Mouse (Mus musculus): Measurements from ENCODE around the gene Yaf2. TPM values are rescaled to one million over a fixed set of nuclear protein-coding genes. Genes with fewer than 3 reads are reported as not detected.
"Not testable (repeated sequence)": the region's sequence is repeated elsewhere in the genome, so short reads cannot be mapped to it uniquely, and the experiment has no call there.

The Yaf2 gene
- polyA plus RNA-seq, 2 experiments: 14.3 to 23.1 TPM

GRCm38 (mm10) chr15:93325360-93325759, 11.4 kb downstream of the Yaf2 start:
- ATAC-seq (ENCODE audit: insufficient read depth) (peak; percentile 54; the same call in 1 of the 2 replicates), DNase-seq (ENCODE audit: low read depth in 3 of 3, low spot score in 3 of 3) (no peak)
- 29% methylated on average over 5 of the region's 5 CpGs for WGBS (ENCODE audit: insufficient replicate concordance)
- H3K4me1 ChIP-seq (replicated peaks; ENCODE audit: control insufficient read depth in 2 of 2, insufficient read depth in 2 of 2, low read length in 1 of 2): peaks cover 7 to 13% of the 10 kb centered on the region in 2 experiments
- H3K4me3 ChIP-seq (ENCODE audit: insufficient read depth in 1 of 2, low read depth in 2 of 2, low read length in 2 of 2): no peak overlapping the region
- TF ChIP-seq EP300 (IDR thresholded peaks at IDR 0.05; ENCODE audit: low read depth) (no peak), CTCF (IDR thresholded peaks at IDR 0.05; ENCODE audit: low read depth) (peak; percentile 24; the same call in 1 of the 2 replicates)
- H3K27me3 ChIP-seq (ENCODE audit: control insufficient read depth, insufficient read depth, low read length): no peaks in the 10 kb centered on the region
- no peak overlapping the region for H3K9ac ChIP-seq (replicated peaks)
- H3K9me3 ChIP-seq (ENCODE audit: control insufficient read depth, low read length): no peaks in the 10 kb centered on the region
- H3K36me3 ChIP-seq (replicated peaks; ENCODE audit: control insufficient read depth, insufficient read depth, low read depth): no peaks in the 10 kb centered on the region
- no peak overlapping the region for H3K27ac ChIP-seq
- H3K4me2 ChIP-seq (ENCODE audit: low read depth): peak overlapping the region; percentile 4; the same call in 1 of the 2 replicates

GRCm38 (mm10) chr15:93318781-93319180, 18.0 kb downstream of the Yaf2 start:
- H3K27me3 ChIP-seq (ENCODE audit: control insufficient read depth, insufficient read depth, low read length): no peaks in the 10 kb centered on the region
- no peak overlapping the region for H3K4me2 ChIP-seq (ENCODE audit: low read depth)
- H3K4me3 ChIP-seq (ENCODE audit: insufficient read depth in 1 of 2, low read depth in 2 of 2, low read length in 2 of 2): no peak overlapping the region
- peaks cover 0 to 3% of the 10 kb centered on the region in 2 experiments; a peak in 1 of 4 replicates for H3K4me1 ChIP-seq (replicated peaks; ENCODE audit: control insufficient read depth in 2 of 2, insufficient read depth in 2 of 2, low read length in 1 of 2)
- no peak for DNase-seq (ENCODE audit: low read depth in 3 of 3, low spot score in 3 of 3)
- TF ChIP-seq CTCF (IDR thresholded peaks at IDR 0.05; ENCODE audit: low read depth) (no peak), EP300 (IDR thresholded peaks at IDR 0.05; ENCODE audit: low read depth) (no peak)
- no peaks in the 10 kb centered on the region for H3K36me3 ChIP-seq (replicated peaks; ENCODE audit: control insufficient read depth, insufficient read depth, low read depth)
- no peaks in the 10 kb centered on the region for H3K9me3 ChIP-seq (ENCODE audit: control insufficient read depth, low read length)
- no peak overlapping the region for H3K27ac ChIP-seq
- 0 out of 2 replicates have a peak, but pooled peaks have one; percentile 35 for ATAC-seq (ENCODE audit: insufficient read depth)
- H3K9ac ChIP-seq (replicated peaks): no peak overlapping the region
- 82% methylated on average over 1 of the region's 1 CpGs for WGBS (ENCODE audit: insufficient replicate concordance)

GRCm38 (mm10) chr15:93310304-93310703, 26.4 kb downstream of the Yaf2 start:
- not testable (repeated sequence) for DNase-seq (ENCODE audit: low read depth in 3 of 3, low spot score in 3 of 3); H3K4me1 ChIP-seq (replicated peaks; ENCODE audit: control insufficient read depth in 2 of 2, insufficient read depth in 2 of 2, low read length in 1 of 2); ATAC-seq (ENCODE audit: insufficient read depth); H3K36me3 ChIP-seq (replicated peaks; ENCODE audit: control insufficient read depth, insufficient read depth, low read depth); H3K9ac ChIP-seq (replicated peaks); H3K4me2 ChIP-seq (ENCODE audit: low read depth); H3K27me3 ChIP-seq (ENCODE audit: control insufficient read depth, insufficient read depth, low read length); H3K4me3 ChIP-seq (ENCODE audit: insufficient read depth in 1 of 2, low read depth in 2 of 2, low read length in 2 of 2); H3K9me3 ChIP-seq (ENCODE audit: control insufficient read depth, low read length); H3K27ac ChIP-seq
- WGBS (ENCODE audit: insufficient replicate concordance): 79% methylated on average over 4 of the region's 4 CpGs

GRCm38 (mm10) chr15:93298197-93298596, 38.5 kb downstream of the Yaf2 start:
- whole genome bisulfite sequencing (ENCODE audit: insufficient replicate concordance): 25% methylated on average over 2 of the region's 2 CpGs
- no peak for DNase-seq (ENCODE audit: low read depth in 3 of 3, low spot score in 3 of 3)
- no peaks in the 10 kb centered on the region for H3K9me3 ChIP-seq (ENCODE audit: control insufficient read depth, low read length)
- no peak overlapping the region for H3K4me2 ChIP-seq (ENCODE audit: low read depth)
- ATAC-seq (ENCODE audit: insufficient read depth): no peak
- no peak overlapping the region for H3K27ac ChIP-seq
- no peaks in the 10 kb centered on the region for H3K36me3 ChIP-seq (replicated peaks; ENCODE audit: control insufficient read depth, insufficient read depth, low read depth)
- TF ChIP-seq EP300 (IDR thresholded peaks at IDR 0.05; ENCODE audit: low read depth): no peak
- no peak for TF ChIP-seq CTCF (IDR thresholded peaks at IDR 0.05; ENCODE audit: low read depth)
- H3K4me1 ChIP-seq (replicated peaks; ENCODE audit: control insufficient read depth in 2 of 2, insufficient read depth in 2 of 2, low read length in 1 of 2): peaks cover 0 to 14% of the 10 kb centered on the region in 2 experiments; a peak in 3 of 4 replicates
- no peak overlapping the region for H3K4me3 ChIP-seq (ENCODE audit: insufficient read depth in 1 of 2, low read depth in 2 of 2, low read length in 2 of 2)
- no peak overlapping the region for H3K9ac ChIP-seq (replicated peaks)
- H3K27me3 ChIP-seq (ENCODE audit: control insufficient read depth, insufficient read depth, low read length): no peaks in the 10 kb centered on the region

- Histone ChIP-seq H3K9ac (replicated peaks) (no peak overlapping the region), H3K4me1 (replicated peaks; ENCODE audit: control insufficient read depth in 2 of 2, insufficient read depth in 2 of 2, low read length in 1 of 2) (peaks cover 0 to 18% of the 10 kb centered on the region in 2 experiments; a peak in 3 of 4 replicates), H3K9me3 (ENCODE audit: control insufficient read depth, low read length) (no peaks in the 10 kb centered on the region), H3K27me3 (ENCODE audit: control insufficient read depth, insufficient read depth, low read length) (no peaks in the 10 kb centered on the region), H3K36me3 (replicated peaks; ENCODE audit: control insufficient read depth, insufficient read depth, low read depth) (no peaks in the 10 kb centered on the region), H3K4me2 (ENCODE audit: low read depth) (no peak overlapping the region), H3K4me3 (ENCODE audit: insufficient read depth in 1 of 2, low read depth in 2 of 2, low read length in 2 of 2) (no peak overlapping the region), H3K27ac (no peak overlapping the region)
- 42% methylated on average over 11 of the region's 11 CpGs for WGBS (ENCODE audit: insufficient replicate concordance)
- TF ChIP-seq CTCF (IDR thresholded peaks at IDR 0.05; ENCODE audit: low read depth): no peak
- TF ChIP-seq EP300 (IDR thresholded peaks at IDR 0.05; ENCODE audit: low read depth): no peak
- DNase-seq (ENCODE audit: low read depth in 3 of 3, low spot score in 3 of 3) (no peak), ATAC-seq (ENCODE audit: insufficient read depth) (no peak)
Observed at GRCm38 (mm10) chr15:93294483-93294882, 42.3 kb downstream of the Yaf2 start.

All from liver, embryonic 14.5 days (tissue).